Mouse (Mus musculus) cortical plate, adult 2 months (tissue): ENCODE results near the gene Clec3b.

Experiments
- CTCF ChIP-seq: fragments of 200-500 bp; IDR thresholded peaks from 2 replicates; pipeline ENCODE4 v1.5.1; 2011; ENCODE audit warnings: mild to moderate bottlenecking, control low read depth, low read length; ENCODE audit not compliant: insufficient read depth; ENCODE audit errors: extremely low read depth
- POLR2A ChIP-seq: fragments of 200-500 bp; IDR thresholded peaks from 2 replicates; pipeline ENCODE4 v1.6.1; 2011; ENCODE audit warnings: mild to moderate bottlenecking, low read length, control low read depth; ENCODE audit not compliant: insufficient read depth; ENCODE audit errors: extremely low read depth

GRCm38 (mm10) chr9:123107186-123107585 lies 43.6 kb upstream of the Clec3b start:
- TF ChIP-seq POLR2A (no peak), CTCF (no peak)
